Mouse (Mus musculus) CH12.LX (cell line): ENCODE data around the gene Sgpp1. TPM values are rescaled to one million over a fixed set of nuclear protein-coding genes. Genes with fewer than 3 reads are reported as not detected.

Source experiments
- DNase-seq: peaks from one replicate; pipeline ENCODE4 v3.0.0-alpha.2; 2013; ENCODE audit errors: extremely low read depth
- H3K27ac ChIP-seq: 2 replicates; pipeline ENCODE4 v1.5.1; 2012; ENCODE audit warnings: low read depth, mild to moderate bottlenecking, control low read depth, moderate library complexity; ENCODE audit not compliant: insufficient read depth
- H3K27me3 ChIP-seq: replicated peaks from 2 replicates; pipeline ENCODE3; 2012; ENCODE audit warnings: inconsistent platforms
- H3K36me3 ChIP-seq, 2 experiments: replicated peaks in 1 of 2; 2 replicates each; pipeline versions ENCODE3 to v1.6.1; 2012; ENCODE audit warnings: inconsistent platforms in 1 of 2, low read length in 1 of 2, mild to moderate bottlenecking in 1 of 2, mixed read lengths in 1 of 2, moderate library complexity in 1 of 2; ENCODE audit not compliant: control insufficient read depth in 1 of 2, insufficient read depth in 1 of 2
- H3K4me1 ChIP-seq, 2 experiments: 2 replicates each; pipeline ENCODE4 v1.6.1; 2012; ENCODE audit warnings: inconsistent platforms in 1 of 2, moderate library complexity in 1 of 2; ENCODE audit not compliant: insufficient read depth in 2 of 2, control insufficient read depth in 1 of 2
- H3K4me2 ChIP-seq: 2 replicates; pipeline ENCODE4 v1.6.1; 2012; ENCODE audit warnings: low read depth, mild to moderate bottlenecking, control low read depth; ENCODE audit not compliant: poor library complexity, insufficient read depth, severe bottlenecking
- H3K4me3 ChIP-seq, 3 experiments: fragments of 150-350 bp in 1 of 3; sonication (generic) in 1 of 3; replicated peaks in 1 of 3; 2 replicates each; pipeline versions ENCODE3 to v1.5.1; 2011 to 2012; ENCODE audit warnings: low read depth in 2 of 3, low read length in 2 of 3, mild to moderate bottlenecking in 2 of 3, moderate library complexity in 2 of 3, control low read depth in 1 of 3, improper control_type of control experiment in 1 of 3, inconsistent platforms in 1 of 3, mixed read lengths in 1 of 3; ENCODE audit not compliant: poor library complexity in 1 of 3
- H3K79me2 ChIP-seq: replicated peaks from 2 replicates; pipeline ENCODE4 v1.6.1; 2012; ENCODE audit warnings: mild to moderate bottlenecking, moderate library complexity; ENCODE audit not compliant: control insufficient read depth, poor library complexity, insufficient read depth, severe bottlenecking; ENCODE audit errors: extremely low read depth
- H3K9ac ChIP-seq: 2 replicates; pipeline ENCODE4 v1.6.1; 2012; ENCODE audit warnings: low read depth, mild to moderate bottlenecking, control low read depth, moderate library complexity; ENCODE audit not compliant: insufficient read depth
- H3K9me3 ChIP-seq: replicated peaks from 2 replicates; pipeline ENCODE3; 2012; ENCODE audit warnings: low read length, inconsistent platforms, mixed read lengths
- BHLHE40 ChIP-seq: IDR thresholded peaks from 2 replicates; pipeline ENCODE4 v1.6.1; 2011; ENCODE audit warnings: mild to moderate bottlenecking, low read depth, low read length, improper control_type of control experiment
- CHD1 ChIP-seq: IDR thresholded peaks from 2 replicates; pipeline ENCODE4 v1.6.1; 2012; ENCODE audit warnings: low read depth, low read length, improper control_type of control experiment, inconsistent platforms
- CHD2 ChIP-seq: IDR thresholded peaks from 2 replicates; pipeline ENCODE4 v1.6.1; 2011; ENCODE audit warnings: low read length, improper control_type of control experiment
- CTCF ChIP-seq, 2 experiments: IDR thresholded peaks in 1 of 2; conservative IDR thresholded peaks in 1 of 2; 2 replicates each; pipeline ENCODE4 v1.5.1; 2011 to 2012; ENCODE audit warnings: low read depth in 2 of 2, low read length in 2 of 2, improper control_type of control experiment in 1 of 2, inconsistent platforms in 1 of 2, mild to moderate bottlenecking in 1 of 2, moderate library complexity in 1 of 2
- E2F4 ChIP-seq: IDR thresholded peaks from 2 replicates; pipeline ENCODE4 v1.6.1; 2011; ENCODE audit warnings: low read depth, low read length, improper control_type of control experiment; ENCODE audit not compliant: insufficient replicate concordance
- ELF1 ChIP-seq: IDR thresholded peaks from 2 replicates; pipeline ENCODE4 v1.6.1; 2014; ENCODE audit warnings: low read depth, mild to moderate bottlenecking, inconsistent platforms, low read length, improper control_type of control experiment
- EP300 ChIP-seq: IDR thresholded peaks from 2 replicates; pipeline ENCODE4 v1.6.1; 2011; ENCODE audit warnings: low read length, improper control_type of control experiment
- ETS1 ChIP-seq: conservative IDR thresholded peaks from 2 replicates; pipeline ENCODE4 v1.6.1; 2012; ENCODE audit warnings: low read depth, mild to moderate bottlenecking, inconsistent platforms, low read length, improper control_type of control experiment, moderate library complexity
- GABPA ChIP-seq: IDR thresholded peaks from 2 replicates; pipeline ENCODE4 v1.6.1; 2012; ENCODE audit warnings: low read depth, low read length, improper control_type of control experiment, inconsistent platforms; ENCODE audit not compliant: insufficient replicate concordance
- HCFC1 ChIP-seq: IDR thresholded peaks from 2 replicates; pipeline ENCODE4 v1.6.1; 2012; ENCODE audit warnings: low read depth, mild to moderate bottlenecking, inconsistent platforms, low read length, improper control_type of control experiment
- IRF4 ChIP-seq: IDR thresholded peaks from 2 replicates; pipeline ENCODE4 v1.6.1; 2014; ENCODE audit warnings: low read depth, mild to moderate bottlenecking, inconsistent platforms, low read length, improper control_type of control experiment
- JUN ChIP-seq: IDR thresholded peaks from 2 replicates; pipeline ENCODE4 v1.6.1; 2011; ENCODE audit warnings: low read depth, mild to moderate bottlenecking, low read length, improper control_type of control experiment, moderate library complexity; ENCODE audit not compliant: insufficient read depth
- JUND ChIP-seq: conservative IDR thresholded peaks from 2 replicates; pipeline ENCODE4 v1.6.1; 2011; ENCODE audit warnings: low read depth, low read length, improper control_type of control experiment
- KAT2A ChIP-seq: IDR thresholded peaks from 2 replicates; pipeline ENCODE4 v1.6.1; 2012; ENCODE audit warnings: low read length, improper control_type of control experiment, inconsistent platforms; ENCODE audit not compliant: insufficient replicate concordance
- MAFK ChIP-seq: IDR thresholded peaks from 2 replicates; pipeline ENCODE4 v1.6.1; 2011; ENCODE audit warnings: low read length, improper control_type of control experiment; ENCODE audit not compliant: insufficient replicate concordance
- MAX ChIP-seq: IDR thresholded peaks from 2 replicates; pipeline ENCODE4 v1.6.1; 2011; ENCODE audit warnings: low read length, improper control_type of control experiment
- MAZ ChIP-seq: IDR thresholded peaks from 2 replicates; pipeline ENCODE4 v1.6.1; 2012; ENCODE audit warnings: low read depth, mild to moderate bottlenecking, inconsistent platforms, low read length, improper control_type of control experiment, moderate library complexity
- MEF2A ChIP-seq: IDR thresholded peaks from 2 replicates; pipeline ENCODE4 v1.6.1; 2014; ENCODE audit warnings: low read depth, mild to moderate bottlenecking, inconsistent platforms, low read length, improper control_type of control experiment, borderline replicate concordance
- MXI1 ChIP-seq: IDR thresholded peaks from 2 replicates; pipeline ENCODE4 v1.6.1; 2011; ENCODE audit warnings: mild to moderate bottlenecking, low read depth, low read length, improper control_type of control experiment
- MYC ChIP-seq: IDR thresholded peaks from 2 replicates; pipeline ENCODE4 v1.6.1; 2011; ENCODE audit warnings: low read depth, mild to moderate bottlenecking, improper control_type of control experiment, low read length
- NELFE ChIP-seq: IDR thresholded peaks from 2 replicates; pipeline ENCODE4 v1.6.1; 2011; ENCODE audit warnings: low read depth, low read length, improper control_type of control experiment
- NRF1 ChIP-seq: IDR thresholded peaks from 2 replicates; pipeline ENCODE4 v1.6.1; 2014; ENCODE audit warnings: low read depth, mild to moderate bottlenecking, inconsistent platforms, low read length, improper control_type of control experiment, moderate library complexity
- PAX5 ChIP-seq: IDR thresholded peaks from 2 replicates; pipeline ENCODE4 v1.6.1; 2012; ENCODE audit warnings: low read length, inconsistent platforms, mixed read lengths
- POLR2A ChIP-seq: IDR thresholded peaks from 2 replicates; pipeline ENCODE4 v1.6.1; 2011; ENCODE audit warnings: low read depth, mild to moderate bottlenecking, improper control_type of control experiment, low read length
- POLR2AphosphoS2 ChIP-seq: IDR thresholded peaks from 2 replicates; pipeline ENCODE4 v1.6.1; 2011; ENCODE audit warnings: low read depth, low read length, improper control_type of control experiment
- RAD21 ChIP-seq: IDR thresholded peaks from 2 replicates; pipeline ENCODE4 v1.6.1; 2011; ENCODE audit warnings: low read depth, mild to moderate bottlenecking, low read length, improper control_type of control experiment, moderate library complexity
- RCOR1 ChIP-seq: conservative IDR thresholded peaks from 2 replicates; pipeline ENCODE4 v1.6.1; 2012; ENCODE audit warnings: low read depth, mild to moderate bottlenecking, inconsistent platforms, low read length, improper control_type of control experiment
- SIN3A ChIP-seq: IDR thresholded peaks from 2 replicates; pipeline ENCODE4 v1.6.1; 2012; ENCODE audit warnings: low read length, improper control_type of control experiment, inconsistent platforms
- SMC3 ChIP-seq: IDR thresholded peaks from 2 replicates; pipeline ENCODE4 v1.6.1; 2011; ENCODE audit warnings: low read depth, low read length, improper control_type of control experiment
- TBP ChIP-seq: conservative IDR thresholded peaks from 2 replicates; pipeline ENCODE4 v1.6.1; 2011; ENCODE audit warnings: low read depth, low read length, improper control_type of control experiment
- TCF12 ChIP-seq: IDR thresholded peaks from 2 replicates; pipeline ENCODE4 v1.6.1; 2014; ENCODE audit warnings: low read depth, mild to moderate bottlenecking, inconsistent platforms, low read length, improper control_type of control experiment
- UBTF ChIP-seq: IDR thresholded peaks from 2 replicates; pipeline ENCODE4 v1.6.1; 2012; ENCODE audit warnings: low read depth, mild to moderate bottlenecking, inconsistent platforms, low read length, improper control_type of control experiment, moderate library complexity
- USF1 ChIP-seq: IDR thresholded peaks from 2 replicates; pipeline ENCODE4 v1.6.1; 2014; ENCODE audit warnings: low read depth, mild to moderate bottlenecking, inconsistent platforms, low read length, improper control_type of control experiment
- USF2 ChIP-seq: conservative IDR thresholded peaks from 2 replicates; pipeline ENCODE4 v1.6.1; 2011; ENCODE audit warnings: low read depth, low read length, improper control_type of control experiment
- ZC3H11A ChIP-seq: IDR thresholded peaks from 2 replicates; pipeline ENCODE4 v1.6.1; 2012; ENCODE audit warnings: low read depth, mild to moderate bottlenecking, inconsistent platforms, low read length, improper control_type of control experiment
- ZKSCAN1 ChIP-seq: IDR thresholded peaks from 2 replicates; pipeline ENCODE4 v1.6.1; 2012; ENCODE audit warnings: low read depth, inconsistent platforms, low read length, improper control_type of control experiment, borderline replicate concordance
- ZMIZ1 ChIP-seq: IDR thresholded peaks from 2 replicates; pipeline ENCODE4 v1.6.1; 2012; ENCODE audit warnings: low read depth, mild to moderate bottlenecking, inconsistent platforms, low read length, improper control_type of control experiment
- ZNF384 ChIP-seq: IDR thresholded peaks from 2 replicates; pipeline ENCODE4 v1.6.1; 2012; ENCODE audit warnings: low read depth, low read length, improper control_type of control experiment, inconsistent platforms
- dilution Hi-C: fragments of 300-500 bp; cut with MboI; formaldehyde crosslinking; loops from 2 replicates; pipeline ENCODE4 v1.14.3; 2020; ENCODE audit warnings: low sequenced_read_pairs; ENCODE audit not compliant: extremely low pct_unique_long_range_greater_than_20kb, extremely low pct_ligation_motif_present
- in situ Hi-C: fragments of 300-500 bp; cut with MboI; formaldehyde crosslinking; loops from 3 replicates; pipeline ENCODE4 v1.14.3; 2019; ENCODE audit warnings: low sequenced_read_pairs, low pct_ligation_motif_present, low pct_unique_long_range_greater_than_20kb, mixed read lengths
- polyA plus RNA-seq: library from polyadenylated mRNA; unstranded; fragments of >175 nt; gene quantifications from 2 replicates; pipeline ENCODE4 v1.2.1, GENCODE M21; 2012; ENCODE audit warnings: low read depth; ENCODE audit not compliant: insufficient read length
- total RNA-seq, 2 experiments: library from RNA; depleted of rRNA; stranded (reverse); fragments of 300-350 nt in 1 of 2; fragments of >200 nt in 1 of 2; gene quantifications; 2 replicates each; pipeline ENCODE4 v1.2.3; 2012 to 2014

Gene Sgpp1
- total and polyA plus RNA-seq, 3 experiments: 17.3 to 43.9 (median 23.6) TPM

DNA sequence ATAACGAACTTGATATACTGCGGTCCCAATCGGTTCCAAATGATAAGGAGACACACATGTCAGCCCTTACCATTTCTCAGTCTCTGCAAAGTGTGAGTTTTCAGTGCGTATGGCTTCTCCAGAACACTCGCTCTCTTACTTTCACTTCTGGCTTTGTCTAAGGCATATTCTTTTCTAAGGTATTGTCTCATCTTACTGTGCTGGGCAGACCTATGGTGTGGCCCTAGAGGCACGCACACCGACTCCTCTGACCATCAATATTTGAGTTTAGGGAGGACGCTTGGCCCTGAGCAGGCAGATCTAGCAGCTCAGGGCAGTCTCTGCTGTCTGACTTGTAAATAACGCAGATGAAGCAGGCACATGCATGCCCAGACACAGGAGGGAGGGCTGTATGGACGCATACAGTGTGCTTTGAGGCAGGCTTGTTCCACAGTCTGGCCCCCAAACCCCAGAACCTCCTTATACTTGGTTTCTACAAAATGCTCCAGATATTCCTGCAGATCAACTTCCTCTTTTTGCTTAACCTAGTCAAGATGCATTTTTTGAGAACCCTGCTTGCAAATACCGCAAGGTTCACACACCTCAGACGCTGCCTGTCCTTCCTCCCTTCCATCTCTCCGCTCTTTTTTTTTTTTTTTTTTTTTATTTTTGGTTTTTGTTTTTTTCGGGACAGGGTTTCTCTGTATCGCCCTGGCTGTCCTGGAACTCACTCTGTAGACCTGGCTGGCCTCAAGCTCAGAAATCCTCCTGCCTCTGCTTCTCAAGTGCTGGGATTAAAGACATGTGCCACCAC is 8.0 kb downstream of the Sgpp1 start:
- dilution Hi-C loops: no loop called here
- H3K4me2 ChIP-seq: peak overlapping the region; percentile 69
- H3K9ac ChIP-seq: peak overlapping the region; percentile 14; the same call in 1 of the 2 replicates

DNA sequence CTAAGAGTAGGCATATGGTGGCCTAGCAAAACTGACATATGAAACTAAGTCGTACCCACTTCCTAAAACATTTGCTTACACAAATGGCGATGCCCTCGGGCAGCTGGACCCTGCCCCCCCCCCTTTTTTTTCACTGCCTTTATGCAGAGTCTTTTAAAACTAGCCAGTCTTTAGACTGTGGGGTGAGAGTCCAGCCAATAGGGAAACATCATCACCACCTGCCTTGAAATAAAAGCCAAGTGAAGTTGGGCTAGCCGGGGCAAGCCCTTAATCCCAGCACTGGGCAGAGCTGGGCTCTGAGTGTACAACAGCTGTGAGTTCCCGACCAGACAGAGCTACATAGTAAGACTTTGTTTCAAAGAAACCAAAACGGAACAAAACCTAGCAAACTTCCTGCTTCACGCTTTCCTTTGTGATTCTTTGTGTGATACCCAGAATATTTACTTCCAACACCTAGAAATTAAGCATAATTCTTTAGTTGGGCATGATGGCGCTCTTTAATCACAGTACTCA is 9.1 kb downstream of the Sgpp1 start:
- H3K36me3 ChIP-seq: peaks cover 7 to 34% of the 10 kb centered on the region in 2 experiments
- H3K9me3 ChIP-seq: peaks cover 4% of the 10 kb centered on the region
- peaks cover 0 to 33% of the 10 kb centered on the region in 2 experiments; a peak in 2 of 4 replicates for H3K4me1 ChIP-seq
- no peaks in the 10 kb centered on the region for H3K27me3 ChIP-seq
- in situ Hi-C loops (no loop called here), dilution Hi-C loops (no loop called here)
- H3K4me3 ChIP-seq: no peak overlapping the region
- H3K9ac ChIP-seq: peak overlapping the region; percentile 14
- H3K79me2 ChIP-seq: peaks cover 22% of the 10 kb centered on the region
- H3K27ac ChIP-seq: peak overlapping the region; percentile 90
- peak; percentile 85 for DNase-seq
- H3K4me2 ChIP-seq: peak overlapping the region; percentile 60; the same call in 1 of the 2 replicates
- TF ChIP-seq CHD1 (0 out of 2 replicates have a peak, but pooled peaks have one; percentile 22), EP300 (peak; percentile 80), SIN3A (peak; percentile 81), BHLHE40 (0 out of 2 replicates have a peak, but pooled peaks have one; percentile 49), ZNF384 (peak; percentile 90), MXI1 (no peak), MAFK (no peak), POLR2A (peak; percentile 82), USF1 (no peak), GABPA (no peak), HCFC1 (peak; percentile 26; the same call in 1 of the 2 replicates), JUN (no peak), RAD21 (no peak), ZMIZ1 (0 out of 2 replicates have a peak, but pooled peaks have one; percentile 8), ZKSCAN1 (no peak)

More for the DNA sequence above, 8.0 kb downstream of the Sgpp1 start:
- H3K79me2 ChIP-seq: peaks cover 30% of the 10 kb centered on the region
- H3K27me3 ChIP-seq: no peaks in the 10 kb centered on the region
- peak overlapping the region; percentile 14 to 39 (median 34) for H3K4me3 ChIP-seq
- DNase-seq: peak; percentile 45
- H3K27ac ChIP-seq: peak overlapping the region; percentile 86
- peaks cover 4% of the 10 kb centered on the region for H3K9me3 ChIP-seq
- H3K36me3 ChIP-seq: peaks cover 7 to 28% of the 10 kb centered on the region in 2 experiments
- TF ChIP-seq MAX: peak; percentile 36
- TF ChIP-seq USF2: no peak
- no peak for TF ChIP-seq TBP
- TF ChIP-seq RAD21: no peak
- no peak; the same call in 1 of the 2 replicates for TF ChIP-seq BHLHE40
- TF ChIP-seq ZNF384: peak; percentile 71
- TF ChIP-seq UBTF: no peak
- TF ChIP-seq NELFE: no peak
- no peak for TF ChIP-seq NRF1
- TF ChIP-seq MXI1: peak; percentile 18; the same call in 1 of the 2 replicates
- TF ChIP-seq ELF1: no peak
- TF ChIP-seq KAT2A: no peak
- TF ChIP-seq MAZ: no peak
- TF ChIP-seq E2F4: no peak
- no peak for TF ChIP-seq CHD2
- no peak for TF ChIP-seq ZKSCAN1
- no peak for TF ChIP-seq POLR2AphosphoS2
- no peak for TF ChIP-seq SMC3
- no peak for TF ChIP-seq JUND
- no peak for TF ChIP-seq HCFC1
- peak; percentile 38; the same call in 1 of the 2 replicates for TF ChIP-seq TCF12
- no peak for TF ChIP-seq IRF4
- TF ChIP-seq SIN3A: no peak
- TF ChIP-seq PAX5: no peak
- no peak for TF ChIP-seq ETS1
- peak; percentile 39; the same call in 1 of the 2 replicates for TF ChIP-seq POLR2A
- peak; percentile 4; the same call in 1 of the 2 replicates for TF ChIP-seq MYC
- TF ChIP-seq GABPA: no peak
- no peak for TF ChIP-seq ZMIZ1
- no peak for TF ChIP-seq USF1
- no peak for TF ChIP-seq RCOR1
- no peak for TF ChIP-seq JUN
- TF ChIP-seq ZC3H11A: no peak
- TF ChIP-seq CHD1: no peak
- TF ChIP-seq CTCF (conservative IDR thresholded peaks at IDR 0.05 in 1 of 2, IDR thresholded peaks at IDR 0.05 in 1 of 2; ENCODE audit: low read depth in 2 of 2, low read length in 2 of 2): no peak
- TF ChIP-seq MEF2A: 0 out of 2 replicates have a peak, but pooled peaks have one; percentile 10
- TF ChIP-seq MAFK: no peak
- 0 out of 2 replicates have a peak, but pooled peaks have one; percentile 6 for TF ChIP-seq EP300
- in situ Hi-C loops: no loop called here
- peaks cover 0 to 41% of the 10 kb centered on the region in 2 experiments; a peak in 2 of 4 replicates for H3K4me1 ChIP-seq
